Mouse (Mus musculus) mature B cell (primary cell): ENCODE results near the gene Serinc2.
"Not testable (repeated sequence)": the region's sequence is repeated elsewhere in the genome, so short reads cannot be mapped to it uniquely, and the experiment has no call there.

Source experiments
- in situ Hi-C: fragments of 300-500 bp; cut with MboI; formaldehyde crosslinking; loops from 2 replicates; pipeline ENCODE4 v1.14.3; 2019

Gene Serinc2

DNA sequence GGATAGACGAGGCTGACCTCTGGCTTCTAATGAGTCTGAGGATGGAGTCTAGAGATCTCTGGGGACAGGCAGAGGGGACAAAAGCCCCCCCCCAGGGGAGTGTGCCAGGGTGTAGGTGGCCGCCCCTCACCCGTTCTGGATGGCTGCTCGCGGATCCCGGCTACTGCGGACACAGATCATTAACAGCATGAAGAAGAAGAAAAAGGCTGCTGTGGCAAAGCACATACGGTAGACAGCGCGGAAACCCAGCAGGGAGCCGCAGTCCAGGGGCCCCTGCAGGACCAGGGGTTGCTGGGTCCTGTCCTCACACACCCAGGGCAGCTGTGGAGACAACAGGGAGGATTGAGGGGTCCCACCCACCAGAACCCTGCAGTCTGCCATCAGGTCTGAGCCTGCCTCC, 14.9 kb downstream of the Serinc2 start:
- in situ Hi-C loops, result no loop called here

DNA sequence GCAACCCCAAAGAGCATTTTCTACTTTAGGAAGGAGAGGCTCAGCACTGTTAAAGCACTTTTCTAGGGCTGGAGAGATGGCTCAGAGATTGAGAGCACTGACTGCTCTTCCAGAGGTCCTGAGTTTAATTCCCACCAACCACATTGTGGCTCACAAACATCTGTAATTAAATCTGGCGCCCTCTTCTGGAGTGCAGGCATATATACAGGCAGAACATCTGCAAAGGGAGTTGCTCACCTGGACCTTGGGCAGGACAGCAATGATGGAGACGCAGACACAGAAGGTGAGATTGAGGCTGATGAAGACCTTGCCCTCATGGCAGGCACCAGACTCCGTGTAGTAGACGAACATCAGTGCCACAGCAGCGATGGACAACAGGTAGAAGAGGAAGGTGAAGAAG, 18.6 kb downstream of the Serinc2 start:
- in situ Hi-C loops, result no loop called here

DNA sequence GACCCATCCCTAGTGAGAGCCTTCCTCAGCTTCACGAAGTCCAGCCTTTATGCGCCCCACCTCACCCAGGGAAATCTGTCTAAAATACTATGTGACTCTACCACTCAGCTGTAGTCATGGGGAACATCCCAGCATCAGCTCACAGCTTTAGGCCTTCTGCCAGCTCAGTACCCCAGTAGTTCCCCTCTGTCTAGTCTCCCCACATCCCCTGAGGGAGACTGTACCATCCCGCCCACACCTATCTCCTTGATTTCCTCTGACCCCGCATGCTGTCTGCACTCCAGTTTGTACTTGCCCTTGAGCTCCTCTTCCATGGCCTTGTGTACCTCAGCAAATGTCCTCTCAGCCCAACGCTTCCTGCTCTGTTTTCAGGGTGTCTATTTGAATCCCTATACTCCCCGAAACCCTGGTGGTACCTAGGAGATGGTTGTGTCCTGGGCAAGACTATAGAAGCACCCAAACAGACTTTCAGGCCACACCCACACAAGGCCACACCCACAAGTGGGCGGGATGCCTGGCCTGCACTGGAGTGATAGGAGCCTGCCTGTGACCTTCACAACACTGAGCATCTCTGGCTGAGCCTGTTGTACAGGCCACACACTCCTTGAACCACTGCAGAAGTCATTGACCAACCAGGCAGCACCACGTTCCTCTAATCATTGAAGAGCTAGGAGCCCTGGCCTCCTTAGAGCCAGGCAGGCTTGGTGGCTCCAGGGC, 26.4 kb downstream of the Serinc2 start:
- in situ Hi-C loops, result no loop called here

DNA sequence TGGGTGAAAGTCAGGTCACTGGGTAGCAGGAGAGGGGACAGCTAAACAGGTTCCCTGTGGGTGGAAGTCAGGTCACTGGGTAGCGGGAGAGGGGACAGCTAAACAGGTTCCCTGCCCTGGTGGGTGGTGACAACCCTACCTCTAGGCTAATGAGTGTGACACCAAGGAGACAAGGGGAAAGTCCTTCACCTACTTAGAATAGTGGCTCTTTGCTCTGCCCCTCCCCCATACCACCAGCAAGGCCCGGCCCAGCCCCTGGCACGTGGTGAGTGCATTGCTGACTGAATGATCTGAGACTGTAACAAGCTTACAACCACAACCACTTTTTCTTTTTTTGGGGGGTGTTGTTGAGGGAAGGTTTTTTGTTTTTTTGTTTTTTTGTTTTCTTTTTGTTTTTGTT, 27.2 kb downstream of the Serinc2 start:
- in situ Hi-C loops, result no loop called here

DNA sequence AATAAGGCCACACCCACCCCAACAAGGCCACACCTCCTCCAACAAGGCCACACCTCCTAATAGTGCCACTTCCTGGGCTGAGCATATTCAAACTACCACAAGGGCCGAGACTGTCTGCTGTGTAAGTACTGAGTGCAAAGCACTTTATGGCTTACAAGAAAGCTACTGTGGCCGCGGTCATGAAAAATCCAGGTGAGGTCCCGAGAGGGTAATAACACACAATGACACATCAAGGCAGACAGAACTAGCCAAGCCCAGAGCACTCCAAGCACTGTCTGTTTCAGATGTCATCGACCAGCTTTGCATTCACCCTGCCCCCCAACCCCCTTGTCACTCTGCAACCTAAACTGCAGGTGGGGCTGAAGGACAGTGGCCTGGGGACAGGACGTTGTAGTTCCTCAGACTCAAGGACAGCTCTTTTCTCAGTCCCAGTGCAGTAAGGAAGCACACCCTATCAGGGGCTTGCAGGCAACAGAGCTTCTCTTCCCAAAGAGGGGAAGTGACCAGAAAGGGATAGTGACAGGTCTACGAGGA, 27.8 kb downstream of the Serinc2 start:
- in situ Hi-C loops, result no loop called here

DNA sequence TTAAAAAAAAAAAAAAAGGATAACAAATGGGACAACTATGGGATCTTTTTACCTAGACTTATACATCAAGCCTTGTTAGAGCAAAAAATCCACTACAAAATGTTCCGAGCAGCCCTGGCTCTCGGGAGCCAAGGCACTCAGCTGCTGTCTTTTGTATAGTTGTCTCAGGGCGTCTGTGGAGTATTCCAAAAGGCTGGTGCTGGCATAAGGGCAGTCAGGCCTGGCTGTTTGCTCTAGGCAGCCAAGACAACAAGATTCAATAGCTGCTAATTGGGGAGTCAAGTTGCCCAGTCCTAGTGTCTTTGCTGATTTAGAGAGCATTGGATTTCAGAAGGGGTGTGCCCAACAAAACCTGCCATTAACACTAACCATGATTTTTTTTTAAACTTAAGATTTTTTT, 30.4 kb downstream of the Serinc2 start:
- in situ Hi-C loops, result no loop called here

DNA sequence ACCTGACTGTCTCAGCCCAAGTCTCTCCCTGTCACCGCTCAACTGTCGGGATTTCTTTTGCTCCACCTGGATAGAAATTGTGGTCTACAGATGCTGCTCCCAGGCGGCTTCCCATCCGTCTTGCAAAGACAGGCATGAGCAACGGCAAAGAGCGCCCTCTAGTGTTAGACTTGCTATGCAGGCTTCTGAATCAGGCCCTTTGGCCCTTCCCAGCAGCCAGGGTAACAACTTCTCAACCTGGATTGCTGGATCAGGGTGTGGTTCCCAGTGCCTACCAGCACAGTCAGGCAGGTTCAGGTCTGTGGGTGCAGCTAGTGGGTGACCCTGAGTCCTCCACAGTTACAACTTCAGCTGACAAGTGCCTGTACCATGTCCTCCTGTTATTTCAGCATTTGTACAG, 32.9 kb downstream of the Serinc2 start:
- in situ Hi-C loops, result no loop called here

DNA sequence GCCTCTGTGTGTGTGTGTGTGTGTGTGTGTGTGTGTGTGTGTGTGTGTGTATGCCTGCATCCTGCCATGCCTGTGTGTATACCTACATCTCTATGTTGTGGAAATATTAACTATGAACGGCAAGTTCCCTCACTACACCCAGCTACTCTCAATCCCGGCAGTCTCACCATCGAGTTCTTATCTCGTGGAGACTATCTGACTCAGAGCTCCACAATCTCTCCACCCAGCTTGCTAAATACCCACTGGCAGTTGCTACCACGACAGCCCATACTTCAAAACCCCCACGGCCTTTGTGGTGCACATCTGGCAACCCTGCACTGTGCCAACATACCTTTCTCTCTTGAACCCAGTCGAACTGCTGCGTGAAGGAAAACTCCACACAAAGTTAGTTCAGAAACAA, 34.3 kb downstream of the Serinc2 start:
- in situ Hi-C loops, result no loop called here

DNA sequence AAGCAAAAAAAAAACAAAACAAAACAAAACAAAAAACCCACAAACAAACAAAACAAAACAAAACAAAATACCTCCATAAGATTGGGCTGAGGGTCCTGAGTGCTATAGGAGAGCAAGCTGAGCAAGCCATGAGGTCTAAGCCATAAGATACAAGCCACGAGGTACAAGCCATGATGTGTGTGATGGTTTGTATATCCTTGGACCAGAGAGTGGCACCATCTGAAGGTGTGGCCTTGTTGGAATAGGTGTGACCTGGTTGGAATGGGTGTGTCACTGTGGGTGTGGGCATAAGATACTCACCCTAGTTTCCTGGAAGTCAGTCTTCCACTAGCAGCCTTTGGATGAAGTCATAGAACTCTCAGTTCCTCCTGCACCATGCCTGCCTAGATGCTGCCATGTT, 35.4 kb downstream of the Serinc2 start:
- in situ Hi-C loops, result not testable (repeated sequence)

DNA sequence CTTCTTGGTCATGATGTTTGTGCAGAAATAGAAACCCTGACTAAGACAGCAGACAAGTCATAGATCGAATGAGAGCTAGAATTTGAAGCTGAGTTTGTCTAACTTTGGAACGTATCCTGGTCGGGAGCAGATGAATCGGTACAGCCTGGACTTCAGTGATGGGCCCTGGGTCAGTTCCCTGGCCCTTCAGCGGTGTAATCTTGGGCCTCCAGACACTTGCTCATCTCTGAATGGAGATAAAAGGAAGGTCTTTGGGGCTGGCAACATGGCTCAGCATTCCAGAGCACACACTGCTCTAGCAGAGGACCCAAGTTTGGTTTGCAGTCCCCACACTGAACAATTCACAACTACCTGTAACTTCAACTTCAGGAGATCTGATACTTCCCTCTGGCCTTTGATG, 36.0 kb downstream of the Serinc2 start:
- in situ Hi-C loops, result no loop called here

DNA sequence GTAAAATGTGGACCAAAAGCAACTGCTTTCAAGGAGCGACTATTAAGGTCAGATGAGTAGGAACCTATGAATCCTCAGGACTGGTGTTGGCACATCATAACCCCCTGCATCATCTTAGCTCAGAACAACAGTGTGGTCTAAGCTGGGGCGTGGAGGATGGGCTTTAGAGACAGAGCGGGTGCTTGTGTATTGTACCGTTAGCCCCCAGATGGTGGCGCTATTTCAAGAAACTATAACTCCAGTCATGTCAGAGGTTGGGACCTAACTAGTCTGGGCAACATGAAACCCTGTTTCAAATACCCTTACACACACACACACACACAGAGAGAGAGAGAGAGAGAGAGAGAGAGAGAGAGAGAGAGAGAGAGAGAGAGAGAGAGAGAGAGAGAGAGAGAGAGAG, 38.3 kb downstream of the Serinc2 start:
- in situ Hi-C loops, result no loop called here

DNA sequence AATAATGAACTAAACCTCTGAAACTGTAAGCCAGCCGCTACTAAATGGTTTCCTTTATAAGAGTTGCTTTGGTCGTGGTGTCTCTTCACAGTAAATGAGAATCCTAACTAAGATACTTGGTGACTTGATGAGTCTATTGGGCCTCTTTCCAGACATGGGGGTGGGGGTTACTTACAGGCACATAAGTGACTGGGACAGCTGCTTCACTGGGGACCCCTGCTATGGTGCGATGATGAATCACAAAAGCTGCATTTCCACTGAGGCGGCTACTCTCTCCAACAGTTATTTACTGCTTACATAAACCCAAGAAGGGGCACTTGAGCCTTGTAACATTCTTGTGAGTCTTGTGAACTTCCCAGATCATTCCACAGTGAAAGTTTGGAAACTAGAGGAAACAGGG, 41.4 kb downstream of the Serinc2 start:
- in situ Hi-C loops, result no loop called here

DNA sequence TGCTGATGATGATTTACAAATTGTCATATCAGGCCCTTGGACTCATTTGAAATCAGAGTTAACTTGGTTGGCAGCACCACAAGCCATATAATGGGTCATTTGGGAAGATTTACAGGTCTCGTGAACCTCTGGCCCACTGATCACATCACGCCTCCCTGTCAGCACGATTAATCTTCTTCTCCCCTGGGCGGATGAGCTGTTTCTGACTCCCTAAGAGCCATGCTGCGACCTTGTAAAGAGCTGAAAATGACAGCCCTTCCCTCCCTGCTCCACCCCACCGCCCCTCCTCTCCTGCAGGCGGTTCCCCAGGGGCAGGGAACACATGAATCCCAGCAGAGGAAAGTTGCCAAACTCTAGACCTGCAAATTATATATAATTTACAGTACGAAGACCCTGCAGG, 42.6 kb downstream of the Serinc2 start:
- in situ Hi-C loops, result no loop called here

DNA sequence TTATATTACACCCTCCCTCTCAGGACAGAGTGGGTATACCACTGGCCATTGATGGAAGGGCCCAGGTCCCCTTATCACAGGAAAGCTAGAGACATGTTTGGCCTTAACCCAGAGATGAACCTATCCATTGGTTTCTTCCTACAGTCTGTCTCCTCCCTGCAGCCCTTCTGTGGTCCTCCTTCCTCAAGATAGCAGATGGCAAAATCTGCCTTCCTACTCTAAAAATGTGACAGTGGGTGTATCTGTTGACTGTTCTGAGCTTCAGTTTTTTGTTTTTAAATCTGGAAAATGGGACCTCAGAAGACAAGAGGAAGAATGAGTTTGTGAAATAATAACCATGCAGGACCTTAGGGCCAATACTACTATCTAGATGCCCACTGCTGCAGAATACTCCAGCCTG, 54.9 kb downstream of the Serinc2 start:
- in situ Hi-C loops, result no loop called here

DNA sequence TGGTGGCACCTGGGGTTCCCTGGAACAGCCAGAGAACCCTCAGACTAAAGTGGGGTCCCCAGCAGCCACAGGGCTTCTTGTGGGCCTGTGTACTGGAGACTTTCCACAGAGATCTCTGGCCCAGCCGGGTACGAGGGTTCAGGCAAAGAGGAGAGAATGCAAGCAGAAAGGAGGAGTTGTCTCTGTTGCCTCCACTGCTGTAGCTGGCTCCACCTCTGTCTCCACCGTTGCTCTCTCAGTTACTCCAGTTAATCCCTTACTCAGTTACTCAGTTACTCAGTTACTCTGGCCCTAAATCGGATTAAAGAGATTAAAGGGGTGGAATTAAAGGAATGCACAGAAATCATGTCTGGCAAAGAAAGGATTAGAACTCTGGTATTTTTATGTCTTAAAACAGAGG, 56.8 kb downstream of the Serinc2 start, which contains the start of gene Gm853:
Gene Gm853 (minus strand): TSS at position 223 of the 400 bp plus-strand sequence.
- in situ Hi-C loops, result no loop called here

DNA sequence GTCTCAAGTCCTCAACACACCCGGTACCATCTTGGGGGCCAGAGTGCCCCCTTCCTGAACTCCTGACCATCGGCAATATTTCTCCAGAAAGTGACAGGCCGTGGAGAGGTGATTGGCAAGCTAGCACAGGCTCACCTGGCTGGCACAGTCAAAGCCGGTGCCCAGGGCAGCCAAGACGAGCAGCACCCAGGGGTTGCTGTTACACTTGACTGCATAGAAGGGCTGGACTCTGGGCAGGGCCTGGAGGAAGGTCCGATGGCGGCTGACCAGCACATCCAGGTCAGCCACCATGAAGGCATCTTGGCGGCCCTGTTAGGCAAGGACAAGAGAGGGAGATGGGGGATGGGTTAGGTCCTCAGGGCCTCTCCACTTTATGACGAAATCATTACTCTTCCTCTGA, 58.8 kb downstream of the Serinc2 start:
- in situ Hi-C loops, result no loop called here

DNA sequence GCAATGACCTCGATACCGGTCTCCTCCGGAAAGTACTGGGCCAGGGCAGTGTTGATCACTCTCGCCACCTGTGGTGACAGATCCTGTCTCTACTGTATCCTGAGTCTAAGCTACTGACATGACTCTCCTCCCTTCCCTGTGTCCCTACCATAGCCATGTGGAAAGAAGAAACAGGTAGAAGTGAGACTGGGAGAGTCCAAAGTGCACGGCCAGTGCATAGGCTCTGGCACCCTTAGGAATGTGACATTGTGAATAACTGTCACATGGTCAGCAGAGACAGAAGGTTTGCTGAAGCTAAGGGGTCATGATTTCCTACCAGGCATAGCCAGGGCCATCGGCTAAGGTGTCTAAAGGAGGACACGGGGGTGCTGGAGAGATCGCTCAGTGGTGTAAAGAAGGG, 63.6 kb downstream of the Serinc2 start:
- in situ Hi-C loops, result no loop called here

DNA sequence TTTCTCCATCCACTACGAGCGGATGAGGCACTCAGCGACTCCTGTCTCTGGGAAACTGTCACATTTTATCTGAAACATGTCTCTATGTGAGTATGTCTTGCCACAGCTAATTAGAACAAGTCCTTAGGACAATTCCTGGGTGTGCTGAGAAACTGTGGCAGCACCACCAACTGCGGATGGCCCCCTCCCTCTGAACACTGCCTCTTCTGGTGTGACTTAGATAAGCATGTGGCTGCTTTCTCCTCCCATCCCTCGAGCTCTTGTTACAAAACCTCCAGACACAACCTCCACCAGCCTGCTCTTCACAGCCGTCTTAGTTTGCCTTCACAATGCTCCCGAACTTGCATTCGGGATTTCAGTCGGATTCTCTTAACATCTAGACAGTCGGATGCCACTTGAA, 65.1 kb downstream of the Serinc2 start:
- in situ Hi-C loops, result no loop called here

DNA sequence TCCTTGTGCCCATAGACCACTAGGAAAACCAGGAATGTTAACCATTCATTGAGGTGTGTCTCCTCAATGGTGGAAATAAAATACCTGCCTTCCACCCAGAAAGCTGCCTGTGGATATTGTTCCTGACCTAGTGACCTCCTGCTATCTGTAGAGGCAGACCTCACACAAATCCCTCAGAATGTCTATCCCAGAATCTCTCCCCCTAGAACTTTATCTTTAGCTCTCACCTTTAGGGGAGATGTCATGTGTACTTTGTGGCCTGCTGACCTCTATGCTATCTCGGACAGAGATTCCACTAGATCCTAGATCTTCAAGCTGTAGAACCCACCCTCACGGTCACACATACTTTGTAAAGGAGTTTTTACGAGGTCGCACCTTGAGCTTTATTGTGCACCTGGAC, 65.8 kb downstream of the Serinc2 start:
- in situ Hi-C loops, result no loop called here

DNA sequence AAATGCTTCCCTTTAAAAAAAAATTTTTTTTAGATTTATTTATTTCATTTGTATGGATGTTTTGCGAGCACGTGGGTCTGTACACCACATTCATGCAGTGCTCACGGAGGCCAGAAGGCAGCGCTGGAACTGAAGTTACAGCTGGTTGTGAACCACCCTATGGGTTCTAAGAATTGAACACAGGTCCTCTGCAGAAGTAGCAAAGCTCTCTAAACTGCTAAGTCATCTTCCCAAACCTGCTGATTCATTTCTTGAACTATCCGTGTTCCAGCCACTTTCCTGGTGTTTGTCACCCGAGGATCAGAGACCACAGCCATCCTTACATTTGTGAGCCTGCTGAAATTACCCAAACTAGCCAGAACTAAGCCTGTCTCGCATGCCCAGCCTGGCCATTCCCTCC, 66.6 kb downstream of the Serinc2 start:
- in situ Hi-C loops, result no loop called here

DNA sequence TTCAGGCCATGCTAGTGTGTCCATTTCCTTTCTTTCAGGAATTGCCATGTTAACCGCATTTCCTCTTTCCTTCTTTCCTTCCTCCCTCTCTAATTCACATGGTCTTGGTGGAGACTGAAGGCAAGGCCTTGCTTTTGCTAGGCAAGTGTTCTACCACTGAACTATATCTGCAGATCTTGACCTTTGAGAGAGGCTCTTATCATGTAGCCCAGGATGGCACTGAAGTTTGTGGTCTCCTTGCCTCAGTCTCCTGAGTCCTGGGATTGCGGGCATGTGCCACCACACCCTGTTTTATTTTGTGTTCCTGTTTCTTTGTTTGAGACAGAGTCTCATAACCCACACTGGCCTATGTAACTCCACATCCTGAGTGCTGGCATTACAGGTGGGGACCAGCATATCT, 67.1 kb downstream of the Serinc2 start:
- in situ Hi-C loops, result no loop called here
